Mouse (Mus musculus) frontal cortex, postnatal 36 days (tissue): ENCODE data around the gene Rpl36a.
"Not testable (repeated sequence)": the region's sequence is repeated elsewhere in the genome, so short reads cannot be mapped to it uniquely, and the experiment has no call there.

ENCODE experiments used
- DNase-seq, 2 experiments: peaks; one replicate each; pipeline ENCODE4 v3.0.0; 2022; ENCODE audit warnings: low spot score in 2 of 2

Rpl36a gene

GRCm38 (mm10) chrX:134585103-134586002, at the start of gene Rpl36a:
Gene Rpl36a (plus strand): TSS chrX:134585654.
- peak; percentile 90 to 91 for DNase-seq

GRCm38 (mm10) chrX:134539795-134540194, 45.7 kb upstream of the Rpl36a start:
- DNase-seq = not testable (repeated sequence)

GRCm38 (mm10) chrX:134540414-134541135, 44.9 kb upstream of the Rpl36a start:
- peak in 1 of 2 experiments; percentile 1 for DNase-seq

GRCm38 (mm10) chrX:134541145-134541954, 44.1 kb upstream of the Rpl36a start, which contains the start of gene Timm8a1:
Gene Timm8a1 (minus strand): TSS chrX:134541865.
- peak; percentile 35 to 51 for DNase-seq

GRCm38 (mm10) chrX:134541955-134542308, 43.5 kb upstream of the Rpl36a start:
- no peak for DNase-seq

- no peak for DNase-seq
Observed at GRCm38 (mm10) chrX:134547330-134547729, 38.1 kb upstream of the Rpl36a start.

- DNase-seq = peak; percentile 7 to 25
Observed at GRCm38 (mm10) chrX:134550903-134551302, 34.6 kb upstream of the Rpl36a start.

- no peak for DNase-seq
Observed at GRCm38 (mm10) chrX:134553326-134553725, 32.1 kb upstream of the Rpl36a start.

GRCm38 (mm10) chrX:134554425-134554824, 31.0 kb upstream of the Rpl36a start:
- DNase-seq = no peak

- DNase-seq = no peak
Observed at GRCm38 (mm10) chrX:134564326-134564725, 21.1 kb upstream of the Rpl36a start.

GRCm38 (mm10) chrX:134566536-134567222, 18.8 kb upstream of the Rpl36a start:
- no peak for DNase-seq

- DNase-seq = no peak
Observed at GRCm38 (mm10) chrX:134577896-134578295, 7.6 kb upstream of the Rpl36a start.

GRCm38 (mm10) chrX:134580528-134581305, 4.7 kb upstream of the Rpl36a start:
- DNase-seq = no peak

- DNase-seq = no peak
Observed at GRCm38 (mm10) chrX:134582270-134582669, 3.2 kb upstream of the Rpl36a start.

- no peak for DNase-seq
Observed at GRCm38 (mm10) chrX:134582888-134583669, 2.4 kb upstream of the Rpl36a start, which contains the start of gene Btk. Gene Btk (minus strand): TSS chrX:134583570.

GRCm38 (mm10) chrX:134586447-134586846, 993 bp downstream of the Rpl36a start:
- DNase-seq = no peak

GRCm38 (mm10) chrX:134588261-134588660, 2.8 kb downstream of the Rpl36a start:
- no peak for DNase-seq

- no peak for DNase-seq
Observed at GRCm38 (mm10) chrX:134588997-134589396, 3.5 kb downstream of the Rpl36a start.

GRCm38 (mm10) chrX:134589836-134590235, 4.4 kb downstream of the Rpl36a start:
- no peak for DNase-seq
